Mouse (Mus musculus) embryonic facial prominence, embryonic 11.5 days (tissue): Measurements from ENCODE around the gene Lancl2. TPM values are rescaled to one million over a fixed set of nuclear protein-coding genes. Genes with fewer than 3 reads are reported as not detected.

Experiments
- ATAC-seq: fragments of 200-750 bp; cut with Nextera tagmentation; replicated peaks from 2 replicates; pipeline ENCODE4 v1.8.0; 2017; ENCODE audit warnings: low read depth; ENCODE audit not compliant: insufficient number of reproducible peaks, low FRiP score, low TSS enrichment
- DNase-seq: peaks from one replicate; pipeline ENCODE4 v3.0.0-alpha.2; 2015; ENCODE audit warnings: low spot score
- H3K27ac ChIP-seq: fragments of 300-500 bp; sonication (generic); replicated peaks from 2 replicates; pipeline ENCODE4 v1.5.1; 2014; ENCODE audit warnings: mild to moderate bottlenecking, low read depth, low read length, control low read depth
- H3K27me3 ChIP-seq: fragments of 300-500 bp; sonication (generic); 2 replicates; pipeline ENCODE4 v1.6.1; 2014; ENCODE audit warnings: mild to moderate bottlenecking, low read length, moderate library complexity, mixed read lengths; ENCODE audit not compliant: control insufficient read depth, insufficient read depth
- H3K36me3 ChIP-seq: fragments of 300-500 bp; sonication (generic); replicated peaks from 2 replicates; pipeline ENCODE4 v1.6.1; 2014; ENCODE audit warnings: low read depth, mild to moderate bottlenecking, low read length, moderate library complexity, mixed read lengths; ENCODE audit not compliant: control insufficient read depth, insufficient read depth
- H3K4me1 ChIP-seq: fragments of 300-500 bp; sonication (generic); 2 replicates; pipeline ENCODE4 v1.6.1; 2014; ENCODE audit warnings: low read length, mixed read lengths; ENCODE audit not compliant: control insufficient read depth, insufficient read depth
- H3K4me2 ChIP-seq: fragments of 300-500 bp; sonication (generic); 2 replicates; pipeline ENCODE4 v1.6.1; 2014; ENCODE audit warnings: low read depth, mild to moderate bottlenecking, control low read depth, low read length, moderate library complexity
- H3K4me3 ChIP-seq: fragments of 300-500 bp; sonication (generic); 2 replicates; pipeline ENCODE4 v1.5.1; 2014; ENCODE audit warnings: low read depth, low read length, control low read depth
- H3K9ac ChIP-seq: fragments of 300-500 bp; sonication (generic); replicated peaks from 2 replicates; pipeline ENCODE4 v1.6.1; 2014; ENCODE audit warnings: mild to moderate bottlenecking, control low read depth, low read length
- H3K9me3 ChIP-seq: fragments of 300-500 bp; sonication (generic); replicated peaks from 2 replicates; pipeline ENCODE4 v1.6.1; 2016; ENCODE audit warnings: mild to moderate bottlenecking, low read length, inconsistent platforms, mixed read lengths; ENCODE audit not compliant: control insufficient read depth
- WGBS: fragments of 180-500 bp; shearing (Covaris S2); extraction: QIAGEN DNeasy Blood & Tissue Kit; methylation state at CpG from one replicate; pipeline ENCODE4 v1.1.7; 2014; 5-methylcytosine and 5-hydroxymethylcytosine counted together
- polyA plus RNA-seq: library from polyadenylated mRNA; unstranded; fragments of >200 nt; fragmentation: Nextera tagmentation; extraction: Ambion mirVana; gene quantifications from 2 replicates; pipeline ENCODE4 v1.2.1, GENCODE M21; 2014

The Lancl2 gene
- polyA plus RNA-seq, 1 experiment from 2014 or later: 51.1 TPM

GRCm38 (mm10) chr6:57773792-57774191, 71.5 kb downstream of the Lancl2 start:
- H3K36me3 ChIP-seq: no peaks in the 10 kb centered on the region

GRCm38 (mm10) chr6:57780359-57780758, 78.0 kb downstream of the Lancl2 start:
- no peaks in the 10 kb centered on the region for H3K36me3 ChIP-seq
- H3K27ac ChIP-seq: no peak overlapping the region
- H3K9ac ChIP-seq: no peak overlapping the region
- ATAC-seq (no peak), DNase-seq (no peak)
- over 99% methylated on average over 3 of the region's 3 CpGs for WGBS
- H3K4me1 ChIP-seq: no peaks in the 10 kb centered on the region
- no peak overlapping the region for H3K4me3 ChIP-seq
- H3K4me2 ChIP-seq: no peak overlapping the region
- no peaks in the 10 kb centered on the region for H3K9me3 ChIP-seq
- H3K27me3 ChIP-seq: no peaks in the 10 kb centered on the region

More at GRCm38 (mm10) chr6:57773792-57774191, 71.5 kb downstream of the Lancl2 start:
- no peaks in the 10 kb centered on the region for H3K9me3 ChIP-seq
- WGBS: 100% methylated on average over 1 of the region's 1 CpGs
- ATAC-seq (no peak), DNase-seq (no peak)
- H3K27ac ChIP-seq: no peak overlapping the region
- no peaks in the 10 kb centered on the region for H3K27me3 ChIP-seq
- no peak overlapping the region for H3K4me2 ChIP-seq
- H3K4me1 ChIP-seq: no peaks in the 10 kb centered on the region
- H3K9ac ChIP-seq: no peak overlapping the region
- no peak overlapping the region for H3K4me3 ChIP-seq

- 88% methylated on average over 1 of the region's 1 CpGs for WGBS
These were observed 80.3 kb downstream of the Lancl2 start for GRCm38 (mm10) chr6:57782658-57783057.

GRCm38 (mm10) chr6:57784251-57784650, 81.9 kb downstream of the Lancl2 start:
- Histone ChIP-seq H3K9ac (no peak overlapping the region), H3K36me3 (no peaks in the 10 kb centered on the region), H3K4me2 (no peak overlapping the region), H3K4me3 (no peak overlapping the region), H3K9me3 (no peaks in the 10 kb centered on the region), H3K27me3 (no peaks in the 10 kb centered on the region), H3K4me1 (no peaks in the 10 kb centered on the region), H3K27ac (no peak overlapping the region)
- DNase-seq (no peak), ATAC-seq (no peak)
- 83% methylated on average over 1 of the region's 1 CpGs for WGBS

More at GRCm38 (mm10) chr6:57782658-57783057, 80.3 kb downstream of the Lancl2 start:
- Histone ChIP-seq H3K4me1 (no peaks in the 10 kb centered on the region), H3K4me2 (no peak overlapping the region), H3K27me3 (no peaks in the 10 kb centered on the region), H3K9me3 (no peaks in the 10 kb centered on the region), H3K27ac (no peak overlapping the region), H3K4me3 (no peak overlapping the region), H3K9ac (no peak overlapping the region), H3K36me3 (no peaks in the 10 kb centered on the region)
- DNase-seq: no peak
- no peak for ATAC-seq

- Histone ChIP-seq H3K9ac (no peak overlapping the region), H3K27ac (no peak overlapping the region), H3K36me3 (no peaks in the 10 kb centered on the region), H3K9me3 (no peaks in the 10 kb centered on the region), H3K4me1 (no peaks in the 10 kb centered on the region), H3K4me3 (no peak overlapping the region), H3K27me3 (no peaks in the 10 kb centered on the region), H3K4me2 (no peak overlapping the region)
- ATAC-seq: no peak
- no peak for DNase-seq
- WGBS: 95% methylated on average over 6 of the region's 6 CpGs
These were observed 85.0 kb downstream of the Lancl2 start for GRCm38 (mm10) chr6:57787376-57787775.

Other genes starting within 250 kb of the Lancl2 start
- 4.3 and 4.4 TPM in 2 replicates for gene Ppm1k, start 167.1 kb upstream of the Lancl2 start, polyA plus RNA-seq
- gene Herc6, start 121.5 kb upstream of the Lancl2 start, polyA plus RNA-seq: 3.5 and 3.8 TPM in 2 replicates
- gene Pyurf, start 10.5 kb upstream of the Lancl2 start, polyA plus RNA-seq: 18.5 and 19.7 TPM in 2 replicates
- gene Vopp1, start 122.6 kb downstream of the Lancl2 start, polyA plus RNA-seq: 55.8 and 60.8 TPM in 2 replicates
- not detected in 2 replicates for gene Vmn1r21, start 147.8 kb downstream of the Lancl2 start, polyA plus RNA-seq
- gene Vmn1r22, start 205.5 kb downstream of the Lancl2 start, polyA plus RNA-seq: not detected in 2 replicates
- gene Vmn1r23, start 224.3 kb downstream of the Lancl2 start, polyA plus RNA-seq: not detected in 2 replicates